Mouse (Mus musculus) olfactory bulb, adult 2 months (tissue): ENCODE data around the gene Lipi. TPM values are rescaled to one million over a fixed set of nuclear protein-coding genes. Genes with fewer than 3 reads are reported as not detected.

Source experiments
- H3K27ac ChIP-seq: fragments of 200-500 bp; 2 replicates; pipeline ENCODE4 v1.5.1; 2012; ENCODE audit warnings: low read depth, low read length; ENCODE audit not compliant: insufficient read depth
- H3K4me1 ChIP-seq: fragments of 200-500 bp; 2 replicates; pipeline ENCODE4 v1.6.1; 2012; ENCODE audit warnings: low read length; ENCODE audit not compliant: control insufficient read depth, insufficient read depth
- H3K4me3 ChIP-seq: fragments of 200-500 bp; 2 replicates; pipeline ENCODE4 v1.5.1; 2012; ENCODE audit warnings: mild to moderate bottlenecking, low read depth, low read length, moderate library complexity; ENCODE audit not compliant: insufficient read depth
- CTCF ChIP-seq: fragments of 200-500 bp; IDR thresholded peaks from 2 replicates; pipeline ENCODE4 v1.5.1; 2012; ENCODE audit warnings: low read depth, mild to moderate bottlenecking, low read length, moderate library complexity; ENCODE audit not compliant: insufficient read depth
- POLR2A ChIP-seq: fragments of 200-500 bp; IDR thresholded peaks from 2 replicates; pipeline ENCODE4 v1.6.1; 2012; ENCODE audit warnings: mild to moderate bottlenecking, low read depth, low read length, moderate library complexity; ENCODE audit not compliant: insufficient read depth
- WGBS: fragments of 180-500 bp; shearing (Covaris S2); methylation state at CpG from one replicate; pipeline ENCODE4 v1.1.7; 2018; 5-methylcytosine and 5-hydroxymethylcytosine counted together
- polyA plus RNA-seq: library from polyadenylated mRNA; stranded (reverse); fragments of >200 nt; gene quantifications from 2 replicates; pipeline ENCODE4 v1.2.4, GENCODE M21; 2012; ENCODE audit warnings: low replicate concordance; ENCODE audit not compliant: missing spikeins, insufficient read depth, insufficient read length

Lipi gene
- polyA plus RNA-seq: not detected in 2 replicates

GRCm38 (mm10) chr16:75585961-75586360, at the start of gene Lipi:
Lipi (minus strand) TSS chr16:75586061.
- no peak within 1 kb of the TSS for H3K4me3 ChIP-seq
- TF ChIP-seq POLR2A (no peak), CTCF (no peak)
- no peaks in the 10 kb centered on the region; the same call in 1 of the 2 replicates for H3K4me1 ChIP-seq
- H3K27ac ChIP-seq: no peak within 1 kb of the TSS
- 62% methylated on average over 7 of the region's 7 CpGs for WGBS

DNA sequence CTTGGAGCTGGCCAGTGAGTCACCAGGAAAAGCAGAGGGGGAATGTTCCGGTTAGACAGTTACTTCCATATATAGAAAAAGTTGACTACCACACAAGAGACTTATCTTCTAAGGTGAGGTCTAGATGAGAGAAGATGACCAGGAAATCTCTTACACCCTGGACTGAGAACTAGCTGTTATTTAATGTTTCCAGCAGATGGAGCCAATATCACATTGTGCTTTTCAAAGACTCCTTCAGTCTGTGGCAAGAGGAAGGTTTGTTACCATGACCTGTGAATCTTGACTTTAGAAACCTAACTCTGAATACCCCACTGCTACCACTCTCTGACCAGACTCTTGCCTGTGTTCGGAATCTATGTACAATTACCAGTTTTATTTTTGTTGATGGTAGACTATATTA, 42.0 kb upstream of the Lipi start:
- Histone ChIP-seq H3K4me3 (no peak overlapping the region), H3K4me1 (no peaks in the 10 kb centered on the region), H3K27ac (no peak overlapping the region)
- 83% methylated on average over 2 of the region's 2 CpGs for WGBS
- TF ChIP-seq CTCF: no peak
- no peak for TF ChIP-seq POLR2A

- 62% methylated on average over 2 of the region's 2 CpGs for WGBS
- TF ChIP-seq POLR2A: no peak
- TF ChIP-seq CTCF: no peak
- Histone ChIP-seq H3K4me1 (no peaks in the 10 kb centered on the region), H3K27ac (no peak overlapping the region), H3K4me3 (no peak overlapping the region)
These were observed 31.9 kb upstream of the Lipi start for GRCm38 (mm10) chr16:75617651-75618349.

- TF ChIP-seq CTCF (no peak), POLR2A (no peak)
- H3K4me3 ChIP-seq: no peak overlapping the region
- no peaks in the 10 kb centered on the region for H3K4me1 ChIP-seq
- H3K27ac ChIP-seq: no peak overlapping the region
These were observed 26.7 kb upstream of the Lipi start for GRCm38 (mm10) chr16:75612561-75612960.

GRCm38 (mm10) chr16:75606415-75606814, 20.6 kb upstream of the Lipi start:
- no peak overlapping the region for H3K27ac ChIP-seq
- WGBS: 78% methylated on average over 1 of the region's 1 CpGs
- TF ChIP-seq POLR2A: no peak
- TF ChIP-seq CTCF: no peak
- H3K4me1 ChIP-seq: no peaks in the 10 kb centered on the region
- no peak overlapping the region for H3K4me3 ChIP-seq

- Histone ChIP-seq H3K27ac (no peak overlapping the region), H3K4me1 (0 out of 2 replicates have a peak, but pooled peaks cover 3% of the 10 kb centered on the region), H3K4me3 (peak overlapping the region; percentile 14; the same call in 1 of the 2 replicates)
- TF ChIP-seq POLR2A (no peak), CTCF (no peak)
- WGBS: 6% methylated on average over 15 of the region's 15 CpGs
These were observed 7.8 kb upstream of the Lipi start for GRCm38 (mm10) chr16:75593501-75594183.

GRCm38 (mm10) chr16:75592671-75593500, 7.0 kb upstream of the Lipi start, which contains the start of gene Rbm11:
Rbm11 (plus strand) TSS chr16:75592844.
- 0 out of 2 replicates have a peak, but pooled peaks cover 3% of the 10 kb centered on the region for H3K4me1 ChIP-seq
- peak within 1 kb of the TSS; percentile 87 for H3K4me3 ChIP-seq
- WGBS: under 1% methylated on average over 51 of the region's 55 CpGs
- TF ChIP-seq CTCF (no peak), POLR2A (0 out of 2 replicates have a peak, but pooled peaks have one; percentile 39)
- H3K27ac ChIP-seq: no peak within 1 kb of the TSS

DNA sequence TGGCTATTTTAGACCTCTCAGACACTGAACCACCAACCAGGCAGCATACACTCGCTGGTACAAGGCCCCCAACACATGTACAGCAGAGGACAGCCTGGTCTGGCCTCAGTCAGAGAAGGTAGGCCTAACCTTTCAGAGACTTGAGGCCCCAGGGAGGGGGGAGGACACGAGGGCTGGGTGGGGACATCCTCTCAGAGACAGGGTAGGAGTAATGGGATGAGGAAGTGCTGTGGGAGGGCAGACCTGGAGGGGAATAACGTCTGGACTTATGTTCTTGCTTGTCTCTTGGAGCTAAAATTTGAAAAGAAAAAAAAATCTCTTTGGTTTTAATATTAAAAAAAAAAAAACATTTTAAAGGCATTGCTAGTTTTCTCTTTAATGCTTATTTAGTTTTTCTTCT, 605 bp upstream of the Lipi start:
- Histone ChIP-seq H3K27ac (no peak overlapping the region), H3K4me1 (no peaks in the 10 kb centered on the region; the same call in 1 of the 2 replicates), H3K4me3 (no peak overlapping the region)
- TF ChIP-seq POLR2A (no peak), CTCF (no peak)
- WGBS: 49% methylated on average over 3 of the region's 3 CpGs

DNA sequence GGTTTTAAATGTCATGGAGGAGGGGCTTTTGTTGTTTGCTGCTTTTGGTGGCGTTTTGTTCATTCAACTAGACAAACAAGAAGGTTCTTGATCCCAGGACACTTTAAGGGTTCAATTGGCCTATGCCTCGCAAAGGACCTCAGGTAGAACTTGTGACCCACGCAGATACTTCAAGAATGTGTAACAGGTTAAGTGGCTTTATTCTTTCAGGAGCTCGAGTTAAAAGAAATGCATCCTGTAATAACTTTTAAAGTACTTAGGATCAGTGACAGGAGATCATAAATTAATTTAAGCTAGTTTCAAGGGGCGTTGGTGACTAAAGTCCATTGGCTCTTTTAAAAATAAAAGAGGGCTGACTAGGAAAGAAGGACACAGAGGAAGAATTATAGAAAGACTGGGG, 3.6 kb downstream of the Lipi start:
- WGBS: 84% methylated on average over 5 of the region's 5 CpGs
- TF ChIP-seq POLR2A: no peak
- no peak for TF ChIP-seq CTCF
- no peak overlapping the region for H3K4me3 ChIP-seq
- no peaks in the 10 kb centered on the region; the same call in 1 of the 2 replicates for H3K4me1 ChIP-seq
- no peak overlapping the region for H3K27ac ChIP-seq
